Mouse (Mus musculus): Measurements from ENCODE around the gene Col25a1.

The Col25a1 gene

DNA sequence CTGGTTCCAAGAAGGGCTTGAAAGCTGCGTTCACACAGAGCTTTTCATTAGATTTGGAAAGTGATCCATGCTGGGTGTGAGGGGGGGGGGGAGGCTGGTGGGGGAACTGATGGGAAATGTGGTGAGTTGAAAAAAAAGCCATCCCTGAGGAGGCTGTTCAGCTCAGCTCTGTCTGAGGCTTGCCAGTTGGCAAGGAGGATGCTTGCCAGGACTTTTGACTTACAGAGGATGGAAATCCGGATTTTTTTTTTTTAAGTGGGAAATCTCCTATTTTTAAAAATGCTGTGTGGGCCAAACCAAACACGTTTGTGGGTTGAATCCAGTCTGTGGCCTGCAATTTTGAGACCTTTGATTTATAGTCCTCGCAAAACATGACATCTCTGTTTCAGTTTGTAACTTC is 35.6 kb downstream of the Col25a1 start:
- DNase-seq = peak; percentile 15

- peak; percentile 47 for DNase-seq
Observed at GRCm38 (mm10) chr3:130172764-130173163, 41.5 kb downstream of the Col25a1 start.

- DNase-seq = peak; percentile 91
Observed at GRCm38 (mm10) chr3:130180181-130180940, 49.1 kb downstream of the Col25a1 start.

GRCm38 (mm10) chr3:130180964-130181590 is 49.8 kb downstream of the Col25a1 start:
- DNase-seq = peak; percentile 20

GRCm38 (mm10) chr3:130181591-130181980 is 50.3 kb downstream of the Col25a1 start:
- no peak for DNase-seq

GRCm38 (mm10) chr3:130182450-130182849 is 51.1 kb downstream of the Col25a1 start:
- DNase-seq = no peak

GRCm38 (mm10) chr3:130185111-130185510 is 53.8 kb downstream of the Col25a1 start:
- DNase-seq = peak; percentile 19

- DNase-seq = peak; percentile 3
Observed at GRCm38 (mm10) chr3:130187588-130187987, 56.3 kb downstream of the Col25a1 start.

DNA sequence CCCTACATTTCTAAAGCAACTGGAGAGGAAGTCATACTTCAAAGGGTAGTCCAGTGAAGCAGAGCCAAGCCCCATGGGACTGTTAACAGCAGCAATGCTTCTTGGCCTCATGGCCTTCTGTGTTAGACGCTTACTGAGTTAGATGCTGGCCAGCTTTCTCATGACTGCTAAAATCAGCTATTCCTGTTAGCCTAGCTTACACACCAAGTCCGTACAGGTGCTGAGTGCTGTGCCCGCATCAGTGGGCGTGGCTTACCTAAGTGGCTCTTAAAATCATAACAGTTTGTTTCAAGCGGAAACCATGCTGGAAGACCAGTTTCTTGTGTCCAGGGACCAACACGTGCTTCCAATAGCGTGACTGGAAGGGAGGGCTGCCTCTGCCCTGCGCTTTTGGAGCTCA is 62.1 kb downstream of the Col25a1 start:
- peak; percentile 45 for DNase-seq

DNA sequence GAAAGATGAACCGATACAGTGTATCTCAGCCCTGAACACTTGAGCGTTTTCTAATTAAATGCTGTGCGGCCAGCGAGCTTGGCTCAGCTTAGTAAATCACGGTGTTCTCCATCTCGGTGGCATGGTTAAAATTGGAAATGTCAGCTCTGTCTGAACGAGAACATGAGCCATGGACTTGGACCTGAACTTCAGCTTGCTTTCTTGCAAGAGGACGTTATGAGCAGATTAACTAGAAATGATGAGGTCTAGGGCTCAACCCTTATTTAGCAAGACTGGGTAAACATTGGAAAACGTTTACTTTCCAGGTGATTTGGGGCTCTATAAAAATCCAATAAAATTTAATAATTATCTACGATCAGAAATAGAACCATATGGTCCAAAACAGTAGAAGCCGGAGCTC is 83.3 kb downstream of the Col25a1 start:
- no peak for DNase-seq

DNA sequence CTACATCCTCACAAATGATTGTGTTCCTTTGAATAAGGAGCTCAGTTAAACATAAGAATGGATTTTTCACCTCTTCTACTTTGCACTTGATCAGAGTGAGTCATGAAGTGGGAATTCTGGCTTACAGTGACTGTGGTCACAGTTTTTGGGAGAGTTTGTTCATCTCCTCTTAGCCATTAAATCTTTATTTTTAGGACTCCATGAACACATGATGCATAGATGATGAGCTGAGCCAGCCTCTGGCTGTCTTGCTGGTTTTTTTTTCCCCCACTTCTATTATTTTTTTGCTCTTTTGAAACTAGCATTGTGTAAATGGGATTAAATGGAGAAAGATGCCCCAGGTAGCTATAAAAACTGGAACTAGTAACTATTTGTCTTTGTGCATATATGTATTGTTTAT is 84.8 kb downstream of the Col25a1 start:
- no peak for DNase-seq

DNA sequence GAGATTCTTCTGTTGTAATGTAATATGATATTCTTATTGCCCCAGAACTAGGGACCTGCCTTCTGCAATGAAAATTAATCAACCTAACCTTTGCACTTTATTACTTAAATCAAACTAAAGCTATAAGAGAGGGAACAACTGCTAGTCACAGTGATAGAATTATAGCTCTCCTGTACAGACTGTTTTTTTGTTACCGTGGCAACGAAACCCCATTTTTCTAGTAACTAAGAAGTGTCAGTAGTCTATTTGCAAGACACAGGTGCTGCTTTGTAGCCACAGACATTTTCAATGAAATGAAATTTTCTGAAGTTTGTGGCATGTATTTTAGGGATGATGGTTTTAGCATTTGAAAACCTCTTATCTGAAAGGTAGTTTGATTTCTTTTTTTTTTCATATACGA is 85.3 kb downstream of the Col25a1 start:
- no peak for DNase-seq

- no peak for DNase-seq
Observed at GRCm38 (mm10) chr3:130217705-130218104, 86.4 kb downstream of the Col25a1 start.

- DNase-seq = no peak
Observed at GRCm38 (mm10) chr3:130218232-130218728, 87.0 kb downstream of the Col25a1 start.

- DNase-seq = no peak
Observed at GRCm38 (mm10) chr3:130220811-130221210, 89.5 kb downstream of the Col25a1 start.

GRCm38 (mm10) chr3:130228186-130228585 is 96.9 kb downstream of the Col25a1 start:
- no peak for DNase-seq

DNA sequence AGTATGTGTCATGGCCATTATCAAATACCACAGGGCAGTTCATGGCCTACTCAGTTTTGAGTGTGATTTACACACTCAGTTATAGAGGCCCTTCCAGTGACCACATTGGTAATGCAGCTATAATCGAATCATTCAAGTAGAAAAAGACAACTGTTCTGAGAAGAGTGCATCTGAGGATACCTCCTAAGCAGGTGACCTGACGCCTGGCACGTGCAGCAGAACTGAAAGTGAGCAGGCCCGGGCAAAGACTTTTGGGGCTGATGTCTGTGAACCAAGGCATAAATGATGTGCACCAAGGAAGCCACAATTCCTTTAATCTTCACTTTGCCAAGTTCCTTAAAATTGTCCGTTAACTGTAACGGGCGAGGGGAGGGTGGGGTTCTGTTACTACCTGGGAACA is 101.6 kb downstream of the Col25a1 start:
- no peak for DNase-seq

- DNase-seq = no peak
Observed at GRCm38 (mm10) chr3:130235233-130235632, 103.9 kb downstream of the Col25a1 start.

DNA sequence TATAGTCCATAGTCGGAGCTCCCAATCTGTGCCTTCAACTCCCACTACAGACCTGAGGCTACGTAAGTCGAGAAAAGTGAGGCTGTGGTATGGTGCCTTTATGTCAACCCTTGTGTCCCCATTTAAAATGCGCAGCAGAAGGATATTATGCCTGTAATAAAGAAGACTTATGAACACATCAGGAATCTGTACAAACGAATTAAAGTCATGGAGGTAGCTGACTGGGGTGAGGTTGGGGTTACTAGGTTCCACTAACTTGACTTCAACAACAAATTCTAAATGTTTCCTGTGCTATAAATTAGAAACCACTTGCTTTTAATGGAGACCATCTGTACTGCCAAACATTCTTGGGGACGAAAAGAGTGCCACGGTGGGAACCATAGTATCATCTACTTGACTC is 104.8 kb downstream of the Col25a1 start:
- DNase-seq = no peak

DNA sequence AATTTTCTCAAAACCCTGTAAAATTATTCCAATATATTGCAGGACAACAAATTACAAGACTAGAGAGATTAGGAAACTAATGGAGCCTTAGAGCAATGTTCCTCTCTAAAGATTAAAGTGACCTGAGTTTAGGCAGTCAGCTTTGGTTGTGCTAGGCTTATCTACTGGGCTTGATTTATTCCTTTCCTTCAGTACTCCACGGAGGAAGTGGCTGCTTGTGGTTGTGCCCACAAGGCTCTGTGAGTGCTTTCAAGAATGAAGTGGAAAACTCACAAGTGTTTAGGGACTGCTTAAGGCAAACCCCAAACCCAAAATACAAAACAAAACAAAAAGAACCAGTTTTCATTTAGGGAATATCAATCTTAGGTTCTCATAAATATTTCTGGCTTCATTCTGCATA is 106.6 kb downstream of the Col25a1 start:
- DNase-seq = no peak

DNA sequence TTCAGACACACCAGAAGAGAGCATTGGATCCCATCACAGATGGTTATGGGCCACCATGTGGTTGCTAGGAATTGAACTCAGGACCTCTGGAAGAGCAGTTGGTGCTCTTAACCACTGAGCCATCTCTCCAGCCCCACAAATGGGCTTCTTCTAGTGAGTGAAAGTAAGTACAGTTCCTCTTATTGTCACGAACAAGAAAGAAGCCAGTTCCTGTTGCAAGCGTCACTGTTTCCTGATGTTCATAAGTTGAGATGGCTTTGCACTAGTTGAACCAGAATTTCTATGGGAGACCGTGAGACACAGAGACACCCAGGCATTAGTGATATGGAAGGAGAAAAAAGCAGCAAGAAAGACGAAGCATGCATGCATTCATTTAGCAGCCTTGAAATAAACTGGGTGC is 110.6 kb downstream of the Col25a1 start:
- no peak for DNase-seq

- DNase-seq = no peak
Observed at GRCm38 (mm10) chr3:130242647-130243296, 111.5 kb downstream of the Col25a1 start.

DNA sequence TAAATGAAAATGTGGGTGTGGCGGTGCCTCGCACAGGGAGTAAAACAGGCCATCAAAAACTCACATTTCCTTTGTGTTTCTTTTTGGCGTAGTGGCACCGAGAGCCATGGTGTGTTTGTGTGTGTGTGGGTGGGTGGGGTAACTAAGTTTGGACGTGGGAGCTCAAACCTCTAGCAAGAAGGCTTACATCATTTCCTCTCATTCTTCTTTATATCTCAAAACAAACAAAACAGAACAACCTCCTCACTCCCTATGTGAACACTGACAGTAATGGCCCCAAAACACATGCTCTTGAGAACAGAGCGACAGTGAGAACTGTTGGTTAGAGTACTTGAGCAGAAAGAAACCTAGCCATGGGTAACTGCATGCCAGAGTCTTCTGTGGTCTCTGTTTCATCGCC is 121.1 kb downstream of the Col25a1 start:
- DNase-seq = no peak

GRCm38 (mm10) chr3:130256059-130256458 is 124.8 kb downstream of the Col25a1 start:
- no peak for DNase-seq
